Mouse (Mus musculus) stomach, embryonic 15.5 days (tissue): Measurements from ENCODE around the gene Cfap65. TPM values are rescaled to one million over a fixed set of nuclear protein-coding genes. Genes with fewer than 3 reads are reported as not detected.

Experiments
- ATAC-seq: fragments of 200-750 bp; cut with Nextera tagmentation; 2 replicates; pipeline ENCODE4 v1.8.0; 2017; ENCODE audit warnings: low read depth, moderate number of reproducible peaks, moderate TSS enrichment; ENCODE audit not compliant: insufficient read depth, low FRiP score
- H3K27ac ChIP-seq: fragments of 300-500 bp; sonication (generic); 2 replicates; pipeline ENCODE4 v1.5.1; 2015; ENCODE audit warnings: mild to moderate bottlenecking, inconsistent platforms
- H3K27me3 ChIP-seq: fragments of 300-500 bp; sonication (generic); replicated peaks from 2 replicates; pipeline ENCODE4 v1.6.1; 2015; ENCODE audit warnings: inconsistent platforms
- H3K36me3 ChIP-seq: fragments of 300-500 bp; sonication (generic); 2 replicates; pipeline ENCODE4 v1.6.1; 2015; ENCODE audit warnings: inconsistent platforms
- H3K4me1 ChIP-seq: fragments of 300-500 bp; sonication (generic); 2 replicates; pipeline ENCODE4 v1.6.1; 2015; ENCODE audit warnings: inconsistent platforms
- H3K4me2 ChIP-seq: fragments of 300-500 bp; sonication (generic); 2 replicates; pipeline ENCODE4 v1.6.1; 2015; ENCODE audit warnings: mild to moderate bottlenecking, inconsistent platforms
- H3K4me3 ChIP-seq: fragments of 300-500 bp; sonication (generic); replicated peaks from 2 replicates; pipeline ENCODE4 v1.5.1; 2015; ENCODE audit warnings: inconsistent platforms
- H3K9ac ChIP-seq: fragments of 300-500 bp; sonication (generic); 2 replicates; pipeline ENCODE4 v1.6.1; 2015; ENCODE audit warnings: inconsistent platforms
- H3K9me3 ChIP-seq: fragments of 300-500 bp; sonication (generic); 2 replicates; pipeline ENCODE4 v1.6.1; 2016; ENCODE audit warnings: inconsistent platforms
- WGBS: fragments of 180-500 bp; shearing (Covaris S2); methylation state at CpG from one replicate; pipeline ENCODE4 v1.1.7; 2015; 5-methylcytosine and 5-hydroxymethylcytosine counted together
- polyA plus RNA-seq: library from polyadenylated mRNA; unstranded; fragments of >200 nt; fragmentation: Nextera tagmentation; extraction: Ambion mirVana; gene quantifications from 2 replicates; pipeline ENCODE4 v1.2.1, GENCODE M21; 2015

The Cfap65 gene
- polyA plus RNA-seq, 1 experiment from 2014 or later = 0.06 TPM

DNA sequence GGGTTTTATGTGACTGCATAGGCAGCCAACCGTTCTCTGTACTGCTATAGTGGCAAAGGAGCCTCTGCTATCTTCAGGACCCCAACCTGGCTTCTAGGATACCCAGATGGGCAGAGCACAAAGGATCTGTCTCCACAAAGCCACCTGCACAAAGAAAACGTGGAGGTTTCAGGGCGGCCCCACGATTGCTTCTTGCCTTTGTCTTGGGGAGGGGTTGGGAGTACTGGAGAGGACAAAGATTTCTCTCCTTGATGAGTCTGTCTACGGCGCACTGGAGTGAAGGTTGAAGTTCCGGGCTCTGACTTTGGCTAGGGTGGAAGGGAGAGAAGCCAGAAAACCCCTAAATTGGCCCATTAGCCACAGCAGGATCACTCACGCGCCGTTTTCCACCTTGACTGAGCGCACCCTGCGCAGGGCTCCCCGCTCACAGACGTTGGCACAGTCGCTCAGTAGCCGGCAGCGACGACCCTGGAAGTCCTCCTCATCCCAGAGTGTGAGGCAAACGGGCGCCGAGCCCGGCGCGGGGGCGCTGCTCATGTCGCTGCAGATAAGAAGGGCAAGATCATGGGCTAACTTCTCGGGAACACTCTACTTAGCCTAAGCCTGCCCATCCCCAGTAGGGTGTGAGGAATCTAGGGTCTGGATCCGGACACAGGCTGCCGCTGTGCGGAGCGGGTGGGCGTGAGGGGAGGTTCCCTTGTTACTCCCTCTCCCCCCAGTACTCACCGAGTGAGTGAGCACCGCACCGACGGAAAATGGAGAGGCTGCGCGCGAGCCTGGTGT lies 42.9 kb downstream of the Cfap65 start:
- Histone ChIP-seq H3K36me3 (no peaks in the 10 kb centered on the region), H3K9ac (no peak overlapping the region), H3K9me3 (no peaks in the 10 kb centered on the region), H3K4me3 (peak overlapping the region; percentile 9; the same call in 1 of the 2 replicates), H3K27me3 (peaks cover 76% of the 10 kb centered on the region), H3K27ac (no peak overlapping the region), H3K4me1 (no peaks in the 10 kb centered on the region), H3K4me2 (peak overlapping the region; percentile 32)
- ATAC-seq = no peak
- WGBS = 4% methylated on average over 39 of the region's 39 CpGs

- Histone ChIP-seq H3K9me3 (no peaks in the 10 kb centered on the region), H3K9ac (no peak overlapping the region), H3K27me3 (peaks cover 79% of the 10 kb centered on the region), H3K36me3 (no peaks in the 10 kb centered on the region), H3K27ac (no peak overlapping the region), H3K4me2 (no peak overlapping the region), H3K4me3 (no peak overlapping the region), H3K4me1 (no peaks in the 10 kb centered on the region)
- WGBS = 0% methylated on average over 2 of the region's 8 CpGs
- no peak for ATAC-seq
Observed at GRCm38 (mm10) chr1:74891513-74891912, 43.9 kb downstream of the Cfap65 start.

GRCm38 (mm10) chr1:74885369-74886042 lies 49.9 kb downstream of the Cfap65 start, which contains the start of gene Fev:
Gene Fev, minus strand, starts transcription at chr1:74885419.
- no peak for ATAC-seq
- no peaks in the 10 kb centered on the region for H3K36me3 ChIP-seq
- H3K27ac ChIP-seq = no peak within 1 kb of the TSS
- H3K9ac ChIP-seq = no peak within 1 kb of the TSS
- WGBS = under 1% methylated on average over 43 of the region's 43 CpGs
- no peaks in the 10 kb centered on the region for H3K9me3 ChIP-seq
- H3K4me2 ChIP-seq = peak within 1 kb of the TSS; percentile 48
- peaks cover 21% of the 10 kb centered on the region for H3K4me1 ChIP-seq
- peaks cover 87% of the 10 kb centered on the region for H3K27me3 ChIP-seq
- H3K4me3 ChIP-seq = peak within 1 kb of the TSS; percentile 23

DNA sequence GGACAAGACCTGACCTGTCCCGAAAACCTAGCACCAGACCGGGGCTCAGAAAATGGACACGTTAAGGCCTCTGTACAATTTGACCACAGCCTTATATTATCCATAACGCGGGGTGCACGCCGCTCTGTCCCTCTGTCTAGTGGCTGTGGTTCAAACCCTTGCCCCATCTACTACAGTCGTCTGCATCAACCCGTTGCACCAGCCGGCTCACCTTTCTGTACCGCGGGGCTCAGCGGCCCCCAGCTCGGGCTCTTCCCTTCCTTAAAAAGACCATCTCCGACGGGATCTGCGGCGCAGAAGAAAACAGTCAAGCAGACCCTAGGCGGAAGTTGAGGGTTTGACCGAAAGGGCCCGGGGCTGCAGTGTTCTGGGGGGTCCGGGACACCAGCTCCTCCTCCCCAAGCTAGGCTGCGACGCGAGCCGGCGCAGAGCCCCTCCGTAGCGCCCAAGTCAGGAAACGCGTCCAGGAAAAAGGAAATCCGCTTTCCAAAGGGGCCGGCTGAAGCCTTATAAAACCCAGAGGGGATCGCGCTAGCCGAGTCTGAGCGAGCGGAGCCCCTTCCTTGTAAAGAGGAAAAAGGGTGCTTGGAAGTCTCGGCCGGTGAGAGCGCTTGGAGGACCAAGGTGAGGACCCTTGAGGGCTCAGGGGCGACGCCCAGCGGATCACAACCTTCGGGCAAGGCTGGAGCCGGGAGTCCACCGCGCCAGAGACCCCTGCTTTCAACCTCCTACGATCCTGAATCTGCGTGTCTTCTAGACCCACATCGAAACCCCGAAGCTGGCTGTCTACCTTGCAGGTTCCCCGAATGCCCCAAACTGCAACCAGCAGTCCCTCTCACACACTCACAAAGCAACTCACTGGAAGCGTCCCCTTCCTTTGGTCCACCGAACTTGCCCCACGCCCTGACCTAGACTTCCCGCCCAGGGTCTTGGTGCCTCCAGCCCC lies 50.9 kb downstream of the Cfap65 start:
- Histone ChIP-seq H3K9me3 (no peaks in the 10 kb centered on the region), H3K27me3 (peaks cover 83% of the 10 kb centered on the region), H3K27ac (no peak overlapping the region), H3K9ac (no peak overlapping the region), H3K4me2 (peak overlapping the region; percentile 48), H3K4me1 (peaks cover 21% of the 10 kb centered on the region), H3K4me3 (peak overlapping the region; percentile 23), H3K36me3 (no peaks in the 10 kb centered on the region)
- ATAC-seq = no peak
- 2% methylated on average over 57 of the region's 57 CpGs for WGBS

DNA sequence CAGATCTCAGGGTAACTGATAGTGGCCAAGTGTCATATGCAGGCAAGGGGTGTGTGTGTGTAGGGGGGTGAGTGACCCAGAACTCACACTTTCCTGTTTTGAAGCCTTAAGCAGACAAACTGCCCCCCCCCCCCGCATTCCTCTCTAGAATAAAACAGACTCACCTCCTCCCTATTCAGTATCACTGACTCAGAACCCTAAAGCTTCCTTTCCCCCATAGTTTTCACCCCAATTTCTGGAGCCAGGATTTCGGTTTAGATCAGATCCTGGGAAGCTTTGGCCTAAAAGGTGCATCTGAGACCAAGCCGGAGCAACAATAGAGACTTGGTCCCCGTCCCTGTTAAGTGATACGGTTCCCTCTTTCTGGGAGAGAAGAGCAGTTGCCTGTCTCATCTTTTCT lies 52.0 kb downstream of the Cfap65 start:
- H3K27ac ChIP-seq = no peak overlapping the region
- peaks cover 21% of the 10 kb centered on the region for H3K4me1 ChIP-seq
- no peaks in the 10 kb centered on the region for H3K36me3 ChIP-seq
- no peaks in the 10 kb centered on the region for H3K9me3 ChIP-seq
- no peak overlapping the region for H3K4me2 ChIP-seq
- H3K27me3 ChIP-seq = peaks cover 89% of the 10 kb centered on the region
- WGBS = 13% methylated on average over 5 of the region's 5 CpGs
- H3K9ac ChIP-seq = no peak overlapping the region
- H3K4me3 ChIP-seq = no peak overlapping the region
- ATAC-seq = no peak

DNA sequence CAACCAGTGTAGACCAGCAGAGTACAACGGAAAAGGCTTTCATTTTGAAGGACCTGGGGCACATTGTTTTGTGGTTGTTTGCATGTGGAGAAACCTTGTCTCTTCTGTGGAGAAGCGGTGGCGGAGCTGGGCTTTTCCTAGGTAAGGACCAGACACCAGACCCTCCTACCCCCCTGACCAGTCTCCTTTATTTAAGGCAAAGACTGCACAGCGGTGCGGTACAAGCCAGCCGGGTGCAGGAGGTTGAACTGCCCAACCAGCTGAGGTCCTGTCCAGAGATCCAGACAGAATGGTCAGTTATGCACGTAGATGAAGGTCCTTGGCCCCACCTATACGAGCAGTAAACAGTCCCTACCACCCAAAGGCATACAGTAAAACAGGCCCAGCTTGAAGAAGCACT lies 52.6 kb downstream of the Cfap65 start:
- Histone ChIP-seq H3K36me3 (no peaks in the 10 kb centered on the region), H3K4me3 (no peak overlapping the region; the same call in 1 of the 2 replicates), H3K4me2 (peak overlapping the region; percentile 50), H3K4me1 (peaks cover 21% of the 10 kb centered on the region), H3K27me3 (peaks cover 90% of the 10 kb centered on the region), H3K9ac (no peak overlapping the region), H3K9me3 (no peaks in the 10 kb centered on the region), H3K27ac (no peak overlapping the region)
- WGBS = 4% methylated on average over 8 of the region's 8 CpGs
- ATAC-seq = no peak

GRCm38 (mm10) chr1:74882055-74882734 lies 53.2 kb downstream of the Cfap65 start:
- peak overlapping the region; percentile 24 for H3K4me3 ChIP-seq
- no peaks in the 10 kb centered on the region for H3K36me3 ChIP-seq
- peaks cover 95% of the 10 kb centered on the region for H3K27me3 ChIP-seq
- peaks cover 21% of the 10 kb centered on the region for H3K4me1 ChIP-seq
- H3K27ac ChIP-seq = no peak overlapping the region
- H3K9ac ChIP-seq = no peak overlapping the region
- ATAC-seq = no peak
- H3K4me2 ChIP-seq = peak overlapping the region; percentile 50
- WGBS = 1% methylated on average over 74 of the region's 74 CpGs
- no peaks in the 10 kb centered on the region for H3K9me3 ChIP-seq

DNA sequence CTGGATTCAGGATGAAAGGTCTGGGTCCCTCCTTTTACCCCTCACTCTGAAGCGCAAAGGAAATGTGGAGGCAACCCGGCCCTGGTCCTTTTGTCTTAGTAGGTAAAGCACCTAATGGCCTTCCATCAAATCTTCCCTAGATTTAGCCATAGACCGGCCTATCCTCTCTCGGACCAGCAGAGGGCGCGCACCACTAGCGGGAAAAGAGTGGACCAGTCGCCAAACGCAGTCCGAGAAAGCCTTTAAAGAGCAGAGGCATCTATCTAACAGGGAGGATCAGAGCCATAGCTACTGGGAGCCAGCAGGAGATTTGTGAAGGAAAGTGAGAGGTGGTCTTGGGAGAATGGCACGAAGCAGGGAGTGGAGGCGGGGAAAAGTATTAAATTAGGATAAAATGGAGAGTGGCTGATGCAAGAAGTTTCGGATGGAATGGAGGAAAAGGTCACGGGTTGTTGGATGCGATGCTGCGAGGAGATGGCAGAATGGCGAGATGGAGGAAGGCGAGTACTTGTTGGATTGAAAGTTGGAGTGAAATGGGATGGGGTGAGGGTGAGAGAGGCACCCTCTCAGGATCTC lies 54.5 kb downstream of the Cfap65 start:
- Histone ChIP-seq H3K4me3 (0 out of 2 replicates have a peak overlapping the region, but pooled peaks have one; percentile 9), H3K36me3 (no peaks in the 10 kb centered on the region), H3K4me2 (peak overlapping the region; percentile 29; the same call in 1 of the 2 replicates), H3K27me3 (peaks cover 82% of the 10 kb centered on the region), H3K4me1 (peaks cover 21% of the 10 kb centered on the region), H3K27ac (no peak overlapping the region), H3K9ac (no peak overlapping the region), H3K9me3 (no peaks in the 10 kb centered on the region)
- no peak for ATAC-seq
- 2% methylated on average over 18 of the region's 18 CpGs for WGBS

- H3K4me3 ChIP-seq = no peak overlapping the region
- peaks cover 4% of the 10 kb centered on the region for H3K4me1 ChIP-seq
- H3K4me2 ChIP-seq = no peak overlapping the region
- 45% methylated on average over 3 of the region's 3 CpGs for WGBS
- no peaks in the 10 kb centered on the region for H3K36me3 ChIP-seq
- no peak overlapping the region for H3K27ac ChIP-seq
- peaks cover 54% of the 10 kb centered on the region for H3K27me3 ChIP-seq
- H3K9ac ChIP-seq = no peak overlapping the region
- H3K9me3 ChIP-seq = no peaks in the 10 kb centered on the region
- ATAC-seq = no peak
Observed at GRCm38 (mm10) chr1:74877199-74877598, 58.2 kb downstream of the Cfap65 start.

DNA sequence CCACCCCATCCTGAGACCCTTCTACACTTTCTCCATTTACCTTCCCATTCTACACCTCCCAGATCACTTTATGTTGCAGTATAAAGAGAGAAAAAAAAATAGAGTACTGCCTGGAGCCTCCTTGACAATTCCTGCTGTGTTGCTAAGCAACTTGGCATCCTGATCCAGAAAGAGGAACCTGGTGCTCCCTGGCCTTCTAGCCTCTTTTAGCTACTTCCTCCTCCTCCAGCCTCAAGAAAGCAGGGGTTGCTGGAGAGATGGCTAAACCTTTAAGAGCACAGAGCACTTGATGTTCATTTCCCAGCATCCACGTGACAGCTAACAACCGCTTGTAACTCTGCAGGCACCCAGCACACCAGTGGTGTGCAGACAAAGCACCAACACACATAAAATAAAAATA lies 63.2 kb downstream of the Cfap65 start:
- Histone ChIP-seq H3K27me3 (0 out of 2 replicates have a peak, but pooled peaks cover 9% of the 10 kb centered on the region), H3K27ac (no peak overlapping the region), H3K9ac (no peak overlapping the region), H3K36me3 (no peaks in the 10 kb centered on the region), H3K4me1 (no peaks in the 10 kb centered on the region), H3K4me3 (no peak overlapping the region), H3K9me3 (no peaks in the 10 kb centered on the region), H3K4me2 (no peak overlapping the region)
- WGBS = 71% methylated on average over 2 of the region's 2 CpGs
- no peak for ATAC-seq

- Histone ChIP-seq H3K4me1 (peaks cover 10% of the 10 kb centered on the region; the same call in 1 of the 2 replicates), H3K9ac (no peak overlapping the region), H3K9me3 (no peaks in the 10 kb centered on the region), H3K27ac (no peak overlapping the region), H3K36me3 (no peaks in the 10 kb centered on the region), H3K4me3 (no peak overlapping the region), H3K27me3 (peaks cover 37% of the 10 kb centered on the region), H3K4me2 (no peak overlapping the region)
- no peak for ATAC-seq
Observed at GRCm38 (mm10) chr1:74861783-74862182, 73.6 kb downstream of the Cfap65 start.
